Mouse (Mus musculus): ENCODE results near the gene Astl.

DNA sequence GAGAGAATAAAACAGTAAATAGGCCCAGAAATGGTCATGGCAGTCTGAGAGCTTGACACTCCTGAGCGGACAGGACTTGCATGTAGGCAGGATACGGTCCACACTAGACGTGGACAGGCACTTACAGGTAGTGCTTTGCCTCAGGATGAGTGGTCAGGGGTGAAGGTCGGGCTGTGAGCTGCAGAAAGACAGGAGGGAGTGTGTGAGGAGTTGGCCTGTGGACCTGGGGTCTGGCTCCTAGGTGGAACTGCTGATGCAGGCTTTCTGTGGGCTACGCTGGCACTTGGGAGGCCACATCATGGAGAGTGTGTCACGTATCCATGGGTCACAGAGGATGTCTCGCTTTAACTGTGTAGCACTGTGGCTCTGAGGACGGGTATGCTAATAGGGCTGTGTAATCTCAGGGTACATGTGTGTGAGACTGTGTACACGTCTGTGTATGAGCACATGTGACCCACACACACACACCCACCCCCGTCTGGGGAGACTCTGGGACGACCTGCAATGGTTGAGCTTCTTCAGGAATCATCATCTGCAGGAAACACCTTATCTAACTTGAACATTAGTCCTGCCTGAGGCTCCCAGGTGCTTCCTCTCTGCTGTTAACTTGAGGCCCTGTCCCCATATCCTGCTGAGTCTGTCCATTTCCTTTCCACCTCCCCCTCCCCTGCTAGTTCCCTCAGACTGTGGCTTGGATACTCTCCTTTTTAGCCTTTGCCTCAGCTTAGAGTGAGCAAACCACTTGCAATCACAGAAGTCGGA, 10.2 kb upstream of the Astl start:
- TF ChIP-seq EP300 (IDR thresholded peaks at IDR 0.05; ENCODE audit: low read depth) (peak; percentile 71), CTCF (IDR thresholded peaks at IDR 0.05; ENCODE audit: low read depth) (no peak)
